Mouse (Mus musculus) frontal cortex, postnatal 36 days (tissue): Measurements from ENCODE around the gene Prelid3b.

Experiments used
- DNase-seq, 2 experiments: peaks; one replicate each; pipeline ENCODE4 v3.0.0; 2022; ENCODE audit warnings: low spot score in 2 of 2

Gene Prelid3b

DNA sequence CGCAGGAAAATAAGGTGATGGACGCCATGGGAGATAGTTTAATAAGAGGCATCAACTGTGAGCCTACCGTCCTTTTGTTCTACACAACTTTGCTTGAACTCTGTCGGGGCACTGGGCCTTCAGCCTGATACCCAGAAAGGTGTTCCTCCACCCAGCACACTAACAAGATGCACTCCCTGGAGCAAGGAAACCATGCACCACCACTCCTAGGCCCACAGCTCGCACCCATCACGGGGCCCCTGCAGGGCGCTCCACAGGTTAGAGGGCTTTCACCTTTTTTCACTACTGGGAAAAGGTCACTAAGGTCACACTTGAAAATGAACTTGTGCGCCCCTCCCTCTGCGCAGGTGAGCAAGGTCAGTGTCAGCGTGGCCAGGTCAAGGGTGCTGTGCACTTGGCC is 9.5 kb downstream of the Prelid3b start:
- DNase-seq = peak; percentile 3 to 6

DNA sequence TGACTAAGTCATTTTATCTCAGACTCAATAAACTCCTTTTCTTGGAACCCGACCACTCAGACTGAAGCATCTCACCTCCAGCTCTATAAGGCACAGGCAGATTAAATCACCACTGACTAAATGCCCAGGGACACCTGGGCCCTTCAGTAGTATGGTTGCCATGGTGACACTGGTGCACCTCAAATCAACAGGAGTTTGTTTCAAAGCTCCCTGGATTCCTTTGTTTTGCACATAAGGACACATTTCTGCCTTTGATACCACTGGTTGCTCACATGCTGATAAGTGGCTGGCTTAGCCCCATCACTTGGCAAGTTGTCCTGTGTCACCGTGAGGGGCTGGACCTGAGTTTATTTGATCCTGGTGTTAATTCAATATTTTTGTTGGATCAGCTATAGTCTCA is 13.5 kb downstream of the Prelid3b start:
- DNase-seq = no peak

DNA sequence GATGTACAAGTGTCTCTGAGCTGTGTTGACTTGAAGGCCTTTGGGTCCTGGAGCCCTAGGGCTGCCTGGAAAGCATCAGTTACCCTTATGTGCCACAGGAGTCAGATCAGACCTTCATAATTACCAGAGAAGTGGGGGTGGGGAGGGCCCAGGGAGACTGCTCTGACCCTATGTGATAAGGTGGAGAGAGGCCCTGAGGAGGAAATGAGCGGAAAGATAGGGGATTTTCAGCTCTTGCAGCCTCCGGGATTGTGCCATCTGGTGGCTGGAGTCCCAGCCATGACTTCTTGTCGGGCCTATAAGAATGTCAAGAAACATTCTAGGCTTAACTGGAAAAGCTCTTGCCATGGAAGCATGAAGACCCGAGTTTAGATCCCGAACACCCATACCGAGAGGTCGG is 19.2 kb downstream of the Prelid3b start:
- no peak for DNase-seq

DNA sequence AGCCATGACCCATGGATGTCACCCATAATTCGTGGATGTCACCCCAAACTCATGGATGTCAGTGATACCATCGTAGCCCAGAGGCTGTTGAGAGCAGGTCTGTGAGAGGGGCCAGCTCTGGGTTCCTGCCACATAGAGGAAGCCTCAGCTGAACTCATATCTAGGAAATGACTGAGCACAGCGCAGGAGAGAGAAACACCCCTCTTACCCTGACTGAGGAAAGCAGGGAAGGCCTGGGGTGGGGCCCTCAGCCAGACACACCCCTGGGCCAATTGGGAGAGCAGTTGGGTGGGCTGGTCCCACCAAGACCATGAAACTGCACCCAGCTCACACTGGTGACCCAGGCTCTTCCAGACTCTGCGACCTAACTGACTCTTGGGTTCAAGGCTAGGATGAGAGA is 22.5 kb downstream of the Prelid3b start, which contains the start of gene Tubb1:
Tubb1 (plus strand) TSS at position 343 of the 400 bp plus-strand sequence.
- DNase-seq = no peak

DNA sequence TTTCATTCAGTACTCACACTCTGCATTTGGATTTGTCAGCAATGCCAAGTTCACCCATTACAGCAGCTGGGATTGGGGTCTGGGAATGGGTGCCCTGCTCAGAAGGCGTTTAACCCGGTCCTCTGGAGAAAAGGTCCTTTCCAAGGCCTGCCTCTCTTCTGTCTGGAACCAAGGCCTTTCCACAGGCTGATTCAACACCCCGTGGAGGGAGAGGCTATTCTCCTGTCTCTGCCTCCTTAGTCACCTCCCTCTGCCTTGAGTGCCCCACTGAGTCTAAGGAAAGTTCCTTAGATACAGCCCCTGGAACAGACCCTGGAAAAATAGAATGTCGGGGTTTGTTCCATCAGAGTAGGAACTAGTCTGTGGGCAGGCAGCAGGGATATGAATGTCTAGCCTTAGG is 24.5 kb downstream of the Prelid3b start:
- DNase-seq = no peak

DNA sequence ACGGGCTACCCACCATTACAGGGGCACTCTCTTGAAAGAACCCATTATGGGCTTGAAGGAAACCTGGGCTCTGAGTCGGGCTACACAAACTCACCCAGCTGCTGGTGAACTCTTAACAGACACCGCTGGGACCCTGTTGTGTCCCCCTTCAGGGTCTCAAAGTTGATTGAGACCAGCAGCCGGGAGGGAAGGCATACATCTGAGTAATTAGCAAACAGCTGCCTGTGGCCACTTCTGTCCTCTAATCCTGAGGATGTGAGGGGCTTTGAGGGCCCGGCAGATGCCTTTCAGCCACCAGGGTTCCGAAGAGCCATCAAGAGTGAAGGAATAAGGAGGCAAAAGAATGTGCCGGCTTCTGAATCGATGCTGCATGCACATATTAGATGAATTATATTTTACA is 26.0 kb downstream of the Prelid3b start:
- DNase-seq = no peak

DNA sequence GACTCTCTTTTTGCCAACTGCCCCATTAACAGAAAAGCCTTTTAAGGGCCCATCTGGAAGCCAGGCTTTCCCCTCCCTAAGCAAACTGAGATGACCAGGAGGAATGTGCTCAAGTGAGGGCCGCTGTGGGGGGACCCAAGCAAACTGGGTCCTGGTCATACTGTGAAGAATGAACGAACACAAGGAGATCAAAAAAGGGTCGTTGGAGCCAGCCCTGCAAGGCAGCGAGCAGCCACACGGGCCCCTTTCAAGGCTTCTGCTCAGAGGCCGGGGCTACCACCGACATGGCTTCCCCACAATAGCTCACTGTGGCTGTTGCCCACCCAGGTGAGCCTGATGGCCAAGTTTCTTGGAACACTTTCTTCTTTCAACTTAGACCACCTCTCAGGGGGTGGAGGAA is 26.4 kb downstream of the Prelid3b start:
- DNase-seq = no peak

DNA sequence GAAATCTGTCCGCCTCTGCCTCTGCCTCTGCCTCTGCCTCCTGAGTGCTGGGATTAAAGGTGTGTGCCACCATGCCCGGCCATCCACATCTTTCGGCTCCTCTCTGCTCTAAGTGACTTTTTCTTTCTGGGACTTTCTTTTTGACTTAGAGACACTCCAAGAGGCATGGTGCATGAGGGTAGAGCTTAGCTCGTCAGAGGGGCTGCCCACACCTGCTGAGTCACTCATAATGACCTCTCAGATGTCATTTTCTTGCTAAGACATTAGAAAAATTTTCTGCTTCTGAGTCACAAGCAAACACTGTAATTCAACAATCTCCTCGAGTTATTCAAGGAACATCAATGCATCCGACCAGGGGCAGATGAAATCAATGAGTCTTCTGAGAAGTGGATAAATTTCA is 27.9 kb downstream of the Prelid3b start:
- no peak for DNase-seq

DNA sequence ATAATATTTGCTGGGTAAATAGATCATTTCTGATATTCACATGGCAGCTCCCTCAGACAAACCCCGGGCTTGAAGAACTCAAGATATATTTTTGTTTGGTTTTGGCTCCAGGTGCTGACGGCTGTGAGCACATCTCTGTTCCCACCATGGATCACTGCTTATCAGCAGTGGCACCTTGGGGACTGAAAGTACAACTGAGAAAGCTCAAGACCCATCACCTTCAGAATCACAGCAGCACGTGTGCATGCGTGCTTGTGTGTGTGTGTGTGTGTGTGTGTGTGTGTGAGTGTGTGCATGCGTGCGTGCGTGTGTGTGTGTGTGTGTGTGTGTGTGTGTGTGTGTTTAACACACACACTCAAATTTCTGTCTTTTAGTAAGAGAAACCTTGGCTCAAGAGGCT is 28.5 kb downstream of the Prelid3b start:
- no peak for DNase-seq

DNA sequence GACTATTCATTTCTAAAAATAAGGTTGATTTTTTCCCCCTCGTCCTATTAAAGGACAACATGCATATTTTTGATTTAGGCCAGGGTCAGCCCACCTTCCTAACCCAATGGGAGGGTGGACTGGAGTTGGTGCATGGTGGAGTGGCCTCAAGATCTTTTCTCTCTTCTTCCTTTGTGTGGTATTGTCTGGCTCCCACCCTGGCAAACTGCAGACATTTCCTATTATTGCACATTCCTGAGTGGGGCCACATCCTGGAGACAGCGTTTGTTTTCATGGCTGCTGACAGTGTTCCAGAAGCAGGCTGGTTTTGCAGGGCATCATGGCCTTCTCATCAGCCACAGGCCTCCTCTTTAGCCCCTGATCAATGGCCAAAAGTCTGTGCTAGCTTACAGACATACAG is 29.8 kb downstream of the Prelid3b start:
- DNase-seq = no peak

DNA sequence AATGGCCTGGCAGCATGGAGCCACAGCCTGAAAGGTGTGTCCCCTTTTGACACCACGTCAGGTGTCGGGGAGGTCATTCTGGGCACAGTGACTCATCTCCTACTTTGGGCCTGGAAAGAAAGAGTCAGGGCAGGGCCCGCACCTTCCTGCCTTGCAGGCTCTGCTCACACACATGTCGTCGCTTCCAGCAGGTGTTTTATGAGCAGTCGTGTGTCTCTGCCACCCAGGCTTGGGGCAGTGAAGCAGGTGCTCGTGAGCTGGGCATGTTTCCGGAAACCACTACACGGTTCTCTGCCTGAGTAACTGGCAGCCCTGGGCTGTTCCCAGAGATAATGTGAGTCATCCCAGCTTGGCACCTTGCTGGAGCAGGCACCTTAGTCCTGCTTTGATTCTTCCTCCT is 30.4 kb downstream of the Prelid3b start:
- no peak for DNase-seq

DNA sequence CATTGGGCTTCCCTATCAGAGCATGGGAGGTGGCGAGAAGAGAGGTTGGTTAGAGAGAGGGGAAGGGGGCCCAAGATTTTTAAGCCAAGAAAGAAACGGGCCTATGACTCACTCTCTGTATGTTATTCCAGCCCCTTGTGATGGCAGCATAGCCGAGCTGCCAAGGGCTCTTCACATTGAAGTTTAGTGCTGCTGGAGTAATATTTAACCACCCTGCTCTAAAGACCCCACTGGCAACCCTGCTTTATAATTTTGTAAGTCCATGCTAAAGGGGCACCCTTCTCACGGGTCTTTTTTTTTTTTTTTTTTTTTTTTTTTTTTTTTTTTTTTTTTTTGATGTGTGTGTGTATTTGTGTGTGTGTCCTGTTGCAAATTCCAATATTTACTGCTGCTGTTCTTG is 31.0 kb downstream of the Prelid3b start:
- no peak for DNase-seq

DNA sequence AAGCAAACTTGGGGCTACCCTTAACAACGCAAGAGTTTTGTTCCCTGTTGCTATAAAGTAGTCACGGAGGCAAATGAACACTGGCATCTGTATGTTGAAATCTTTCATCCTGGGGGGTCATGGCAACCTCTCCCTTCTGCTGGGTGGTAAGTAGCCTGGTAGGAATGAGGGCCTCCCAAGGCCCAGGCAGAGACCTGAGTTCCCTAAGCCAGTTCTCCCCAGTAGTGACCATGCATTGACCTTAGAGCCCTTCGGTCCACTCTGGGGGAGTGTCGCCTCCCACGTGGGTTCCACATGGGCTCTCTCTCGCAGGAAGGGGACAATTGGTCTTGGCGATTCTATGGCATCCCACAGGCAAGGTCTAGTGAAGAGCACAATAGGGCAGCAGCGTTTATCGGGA is 32.9 kb downstream of the Prelid3b start:
- no peak for DNase-seq

DNA sequence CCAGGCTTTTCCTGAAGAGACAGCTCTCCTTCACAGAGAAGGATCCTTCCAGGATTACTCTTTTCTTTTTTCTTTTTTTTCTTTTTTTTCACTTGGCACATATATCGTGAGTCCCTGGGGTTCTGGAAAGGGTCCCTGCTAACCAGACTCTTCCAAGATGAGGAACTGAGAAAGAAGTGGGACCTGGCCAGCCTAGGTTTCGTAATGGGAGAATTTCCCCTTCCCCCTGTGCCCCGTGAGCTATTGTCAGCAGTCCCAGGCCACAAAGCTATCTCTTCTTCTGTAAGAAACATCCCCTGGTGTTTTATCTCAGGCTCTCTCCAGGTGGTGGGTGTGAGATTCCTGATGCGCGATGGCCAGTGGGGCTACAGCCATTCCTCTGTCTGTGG is 33.4 kb downstream of the Prelid3b start:
- no peak for DNase-seq

DNA sequence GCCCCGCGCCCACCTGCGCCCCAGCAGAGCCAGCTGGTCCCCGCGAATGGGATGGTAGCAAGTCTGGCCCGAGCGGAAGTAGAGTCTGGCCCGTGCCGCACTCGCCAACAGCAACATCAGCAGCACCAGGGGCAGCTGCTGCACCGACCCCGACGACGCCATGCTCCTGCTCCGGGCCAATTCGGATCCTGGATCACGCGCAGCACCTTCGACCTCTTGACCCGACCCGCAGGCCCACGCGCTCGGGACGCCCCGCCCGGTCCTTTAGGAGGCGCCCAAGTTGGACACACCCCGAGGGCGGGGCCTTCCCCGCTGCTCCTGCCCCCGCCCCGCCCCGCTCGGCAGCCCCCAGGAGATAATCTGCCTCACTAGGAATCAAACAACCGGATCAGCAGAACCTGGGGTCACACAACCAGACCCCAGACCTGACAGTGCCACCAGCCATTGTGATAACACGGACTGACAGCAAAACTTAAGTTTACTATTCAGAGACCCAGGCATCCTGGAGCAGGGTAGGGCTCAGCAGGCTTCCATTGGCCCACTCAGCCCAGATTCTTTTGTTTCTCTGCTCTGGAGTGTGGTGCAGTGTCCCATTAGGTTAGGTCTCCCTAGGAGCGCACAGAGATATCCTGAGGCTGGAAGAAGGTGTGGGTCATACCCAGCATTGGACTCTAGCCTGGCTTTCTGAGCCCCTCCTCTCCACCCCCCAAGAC is 34.0 kb downstream of the Prelid3b start, which contains the start of gene Ctsz:
Ctsz (minus strand) TSS at position 303 of the 713 bp plus-strand sequence.
- DNase-seq = peak; percentile 26 to 28

DNA sequence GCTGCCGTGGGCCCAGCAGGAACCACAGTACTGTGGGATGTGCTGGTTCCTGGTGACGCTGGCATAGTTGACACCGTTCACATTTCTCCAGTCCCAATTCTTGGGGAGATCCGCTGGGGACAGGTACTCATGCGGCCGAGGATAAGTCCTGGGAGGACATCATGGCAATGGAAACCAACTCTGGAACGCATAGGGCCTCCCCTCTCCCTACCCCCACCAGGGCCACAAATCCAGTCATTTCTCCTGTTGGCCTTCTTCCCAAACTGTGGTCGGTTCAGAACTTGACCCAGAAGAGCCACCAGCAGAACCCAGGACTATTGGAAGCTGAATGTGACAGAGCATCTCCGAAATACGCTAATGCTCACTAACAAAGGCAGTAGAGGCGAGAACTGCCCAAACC is 34.7 kb downstream of the Prelid3b start:
- no peak for DNase-seq

DNA sequence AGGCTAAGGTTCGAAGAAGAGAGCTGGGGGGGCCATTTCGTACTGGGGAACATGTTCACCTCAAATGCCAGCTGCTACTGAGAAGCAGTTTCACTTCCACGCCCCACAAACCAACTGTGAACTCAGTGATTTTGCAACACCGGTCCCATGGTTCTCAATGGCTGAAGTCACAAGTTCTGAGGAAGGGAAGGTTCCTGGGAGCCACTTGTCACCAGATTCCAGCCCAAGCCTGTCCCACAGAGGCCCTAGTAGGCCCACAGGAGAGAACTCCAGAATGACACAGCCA is 35.2 kb downstream of the Prelid3b start:
- no peak for DNase-seq

DNA sequence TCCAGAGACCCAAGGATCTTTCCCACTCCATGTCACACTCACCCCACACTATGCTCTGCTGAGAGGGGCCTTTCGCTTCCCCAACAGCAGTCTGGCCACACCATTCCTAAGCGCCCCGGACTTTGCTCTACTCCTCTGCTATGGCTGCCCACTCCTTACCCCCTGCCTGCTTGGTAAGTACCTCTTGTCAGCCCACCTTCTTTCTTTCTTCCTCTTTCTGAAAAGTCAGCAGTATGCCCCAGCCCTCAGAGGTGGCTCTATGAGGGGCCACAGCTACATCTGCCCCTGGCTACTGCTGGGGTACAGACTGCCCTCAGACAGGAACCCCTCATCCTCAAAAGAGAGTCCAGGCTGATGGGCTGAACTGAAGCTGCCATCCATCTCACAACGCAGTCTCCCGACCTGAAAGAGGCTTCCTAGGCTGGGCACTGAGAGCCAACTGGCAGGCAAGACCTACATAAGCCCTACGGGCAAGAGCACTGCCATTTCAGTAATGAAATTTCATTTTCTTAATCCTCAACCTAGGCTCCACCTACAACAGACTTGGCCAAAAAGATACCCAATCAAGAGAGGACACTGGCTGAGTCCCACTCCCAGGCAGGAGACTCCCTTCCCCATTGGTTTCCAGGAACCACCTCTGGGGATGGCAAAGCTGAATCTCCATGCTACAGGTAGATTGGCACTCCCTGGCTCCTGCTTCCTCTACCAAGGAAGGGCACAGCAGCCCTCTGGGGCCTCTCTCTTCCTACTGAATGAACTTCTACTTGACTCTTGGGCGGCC is 35.8 kb downstream of the Prelid3b start:
- no peak for DNase-seq

DNA sequence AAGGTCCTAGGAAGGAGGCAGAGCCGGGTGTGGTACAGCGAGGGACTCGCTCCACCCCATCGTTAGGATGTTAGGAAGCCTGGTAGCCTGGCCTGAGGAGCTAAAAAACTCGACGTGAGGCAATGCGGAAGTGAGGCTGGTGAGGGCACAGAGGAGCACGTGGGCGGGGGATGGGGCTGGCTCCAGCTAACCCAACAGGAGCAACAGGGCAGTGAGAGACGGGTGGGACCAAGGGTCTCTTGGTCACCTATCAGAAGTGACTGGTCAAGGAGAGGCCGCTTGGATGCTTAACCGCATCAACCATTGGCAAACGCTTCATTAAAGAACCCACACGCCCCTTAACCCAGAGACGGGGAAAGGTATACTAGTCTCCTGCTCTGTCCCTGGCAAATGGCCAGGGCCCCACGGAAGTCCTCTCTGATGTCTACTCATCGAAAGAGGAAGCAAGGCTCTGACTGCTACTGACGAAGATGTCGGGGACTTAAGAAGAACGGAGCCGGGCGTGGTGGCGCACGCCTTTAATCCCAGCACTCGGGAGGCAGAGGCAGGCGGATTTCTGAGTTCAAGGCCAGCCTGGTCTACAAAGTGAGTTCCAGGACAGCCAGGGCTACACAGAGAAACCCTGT is 36.7 kb downstream of the Prelid3b start:
- peak in 1 of 2 experiments; percentile 8 for DNase-seq

DNA sequence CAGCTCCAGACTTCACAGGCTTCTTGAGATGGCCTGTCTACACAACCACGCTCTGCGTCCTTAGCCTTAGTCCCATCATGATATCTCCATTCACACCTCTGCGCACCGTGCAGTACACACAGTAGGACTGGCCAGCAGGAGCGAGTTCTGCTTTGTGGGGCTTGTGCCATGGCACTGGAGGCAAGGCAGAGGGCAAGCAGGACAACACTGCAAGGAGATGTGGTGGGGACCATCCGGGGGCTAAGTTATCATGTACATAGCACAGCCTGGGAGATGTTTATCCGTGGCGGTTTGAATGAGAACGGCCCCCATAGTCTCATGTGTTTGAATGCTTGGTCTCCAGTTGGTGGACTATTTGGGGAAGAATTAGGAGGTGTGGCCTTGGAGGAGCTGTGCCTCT is 37.9 kb downstream of the Prelid3b start:
- no peak for DNase-seq

DNA sequence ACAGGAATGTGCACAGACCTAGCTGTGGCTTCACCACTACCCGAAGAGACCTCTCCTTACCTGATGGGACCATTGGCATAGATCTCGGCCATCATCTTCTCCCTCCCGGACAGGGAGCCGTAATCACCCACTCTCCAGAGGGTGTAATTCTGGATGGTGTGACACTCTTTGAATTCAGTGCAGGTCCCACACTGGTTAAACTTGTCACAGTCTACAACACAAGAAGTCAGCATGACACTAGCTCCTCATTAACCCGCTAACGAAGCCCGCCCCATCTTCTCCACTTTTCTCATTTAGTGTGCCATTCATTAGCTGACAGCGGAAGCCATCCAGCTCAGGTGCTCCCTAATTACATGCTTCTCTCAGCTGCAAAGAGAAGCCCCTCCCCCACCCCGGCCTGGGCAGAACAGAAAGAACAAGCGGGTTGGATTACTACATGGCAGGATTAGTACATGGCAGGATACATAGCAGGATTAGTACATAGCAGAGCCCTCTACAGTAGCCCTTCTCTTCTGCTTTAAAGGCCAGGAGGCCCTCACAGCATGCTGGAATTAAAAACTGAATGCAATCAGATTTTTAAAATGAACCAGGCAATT is 43.8 kb downstream of the Prelid3b start:
- DNase-seq = no peak

DNA sequence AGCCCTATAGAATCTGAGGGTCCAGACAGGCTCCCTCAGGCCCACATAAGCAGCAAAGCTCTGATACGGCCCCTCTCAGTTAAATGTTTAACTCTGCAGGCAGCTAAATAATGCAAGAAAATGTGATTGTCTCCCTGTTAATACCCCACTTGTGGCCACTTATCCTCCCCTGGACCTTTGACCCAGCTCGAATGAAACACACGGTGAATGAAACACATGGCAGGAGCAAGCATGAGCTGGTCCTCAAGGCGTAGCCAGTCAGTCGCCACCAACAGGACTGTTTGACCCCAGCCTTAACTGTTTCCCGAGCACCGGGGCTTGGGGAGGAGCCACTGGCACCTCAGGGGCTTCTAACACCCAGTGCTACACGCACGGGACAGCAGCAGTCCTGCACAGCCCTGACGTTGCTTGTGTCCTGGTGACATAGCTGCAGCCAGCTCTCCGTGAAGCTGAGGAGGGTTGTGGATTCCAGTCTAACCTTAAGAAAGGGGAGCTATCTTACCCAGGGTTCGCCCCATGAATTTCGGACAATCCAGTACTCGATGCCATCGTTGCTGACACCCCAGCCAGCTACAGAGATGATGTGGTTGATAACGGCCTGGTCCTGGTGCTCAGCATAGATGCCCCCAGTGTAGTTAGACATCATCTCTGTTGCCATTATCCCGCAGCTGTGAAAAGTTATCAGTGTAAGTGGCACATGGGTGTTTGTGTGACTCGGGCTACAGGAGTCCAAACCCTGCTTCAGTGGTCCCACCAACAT is 44.6 kb downstream of the Prelid3b start:
- DNase-seq = no peak
